Mouse (Mus musculus) limb, embryonic 12.5 days (tissue): ENCODE results near the gene Sema6d. TPM values are rescaled to one million over a fixed set of nuclear protein-coding genes. Genes with fewer than 3 reads are reported as not detected.

Source experiments
- ATAC-seq: fragments of 200-750 bp; cut with Nextera tagmentation; 2 replicates; pipeline ENCODE4 v1.8.0; 2017; ENCODE audit warnings: low read depth, moderate TSS enrichment; ENCODE audit not compliant: insufficient number of reproducible peaks, insufficient read depth, low FRiP score, low TSS enrichment
- H3K27ac ChIP-seq: fragments of 300-500 bp; sonication (generic); 2 replicates; pipeline ENCODE4 v1.5.1; 2016; ENCODE audit warnings: mild to moderate bottlenecking, moderate library complexity
- H3K27me3 ChIP-seq: fragments of 300-500 bp; sonication (generic); 2 replicates; pipeline ENCODE4 v1.6.1; 2016; ENCODE audit warnings: mild to moderate bottlenecking, moderate library complexity
- H3K36me3 ChIP-seq: fragments of 300-500 bp; sonication (generic); 2 replicates; pipeline ENCODE4 v1.6.1; 2016; ENCODE audit warnings: mild to moderate bottlenecking, moderate library complexity
- H3K4me1 ChIP-seq: fragments of 300-500 bp; sonication (generic); replicated peaks from 2 replicates; pipeline ENCODE4 v1.6.1; 2016
- H3K4me2 ChIP-seq: fragments of 300-500 bp; sonication (generic); 2 replicates; pipeline ENCODE4 v1.6.1; 2016; ENCODE audit warnings: mild to moderate bottlenecking, moderate library complexity
- H3K4me3 ChIP-seq: fragments of 300-500 bp; sonication (generic); replicated peaks from 2 replicates; pipeline ENCODE4 v1.5.1; 2016; ENCODE audit warnings: mild to moderate bottlenecking
- H3K9ac ChIP-seq: fragments of 300-500 bp; sonication (generic); replicated peaks from 2 replicates; pipeline ENCODE4 v1.6.1; 2016; ENCODE audit warnings: mild to moderate bottlenecking, moderate library complexity
- H3K9me3 ChIP-seq: fragments of 300-500 bp; sonication (generic); 2 replicates; pipeline ENCODE4 v1.6.1; 2016; ENCODE audit warnings: mild to moderate bottlenecking, moderate library complexity
- WGBS: fragments of 180-500 bp; shearing (Covaris S2); methylation state at CpG from one replicate; pipeline ENCODE4 v1.1.7; 2016; 5-methylcytosine and 5-hydroxymethylcytosine counted together
- polyA plus RNA-seq: library from polyadenylated mRNA; unstranded; fragments of >200 nt; fragmentation: Nextera tagmentation; extraction: Ambion mirVana; gene quantifications from 2 replicates; pipeline ENCODE4 v1.2.1, GENCODE M21; 2016

Gene Sema6d
- polyA plus RNA-seq, 1 experiment from 2014 or later = 6.7 TPM

DNA sequence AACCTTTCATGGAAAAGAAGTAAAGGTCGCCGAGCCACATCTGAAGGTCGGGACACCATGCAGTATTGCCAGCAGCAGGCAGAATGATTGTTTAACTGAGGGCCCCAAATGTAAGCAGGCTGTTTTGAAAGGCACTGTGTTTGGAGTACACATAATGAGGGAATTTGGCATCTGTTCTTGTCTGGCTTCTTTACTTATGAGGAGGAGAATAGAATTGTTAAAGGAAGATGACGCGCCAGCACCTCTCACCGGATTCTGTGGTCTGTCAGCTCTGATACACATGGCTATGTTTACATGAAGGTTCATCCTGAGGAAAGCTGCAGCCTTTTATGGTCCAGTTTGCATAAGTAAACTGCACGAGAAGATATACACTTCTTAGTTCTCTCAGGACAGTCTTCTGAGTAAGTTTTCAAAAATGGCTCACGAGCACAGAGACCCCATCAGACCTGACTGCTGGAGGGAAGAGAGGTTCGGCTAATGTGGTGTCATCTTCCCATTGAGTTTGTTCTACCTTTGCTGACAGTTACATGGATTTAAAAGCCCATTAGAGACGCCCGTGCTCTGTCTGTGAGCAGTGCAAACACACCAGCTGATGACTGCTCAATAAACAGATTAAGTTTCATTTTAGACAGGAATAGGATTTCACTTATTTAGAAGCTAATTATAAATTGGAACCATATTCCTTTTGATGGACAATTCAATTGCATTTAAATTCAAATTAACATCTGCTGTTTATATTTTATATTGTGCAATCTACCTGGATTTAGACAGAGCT, 28.9 kb downstream of the Sema6d start:
- no peaks in the 10 kb centered on the region for H3K36me3 ChIP-seq
- H3K9ac ChIP-seq = no peak overlapping the region
- no peak overlapping the region for H3K4me3 ChIP-seq
- no peaks in the 10 kb centered on the region for H3K27me3 ChIP-seq
- H3K27ac ChIP-seq = no peak overlapping the region
- H3K9me3 ChIP-seq = no peaks in the 10 kb centered on the region
- no peak for ATAC-seq
- no peaks in the 10 kb centered on the region for H3K4me1 ChIP-seq
- WGBS = 70% methylated on average over 11 of the region's 11 CpGs
- no peak overlapping the region for H3K4me2 ChIP-seq

DNA sequence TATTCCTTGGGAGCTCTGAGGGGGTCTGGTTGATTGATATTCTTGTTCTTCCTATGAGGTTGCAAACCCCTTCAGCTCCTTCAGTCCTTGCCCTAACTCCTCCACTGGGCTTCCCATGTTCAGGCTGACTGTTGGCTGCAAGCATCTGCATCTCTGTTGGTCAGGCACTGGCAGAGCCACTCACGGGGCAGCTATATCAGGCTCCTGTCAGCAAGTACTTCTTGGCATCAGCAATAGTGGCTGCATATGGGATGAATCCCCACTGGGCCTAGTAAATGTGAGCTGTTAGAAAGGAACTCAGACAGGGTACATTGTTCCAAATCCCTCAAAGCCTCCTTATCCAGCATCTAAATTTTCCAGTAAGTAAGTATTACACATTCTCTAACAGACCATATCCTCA, 30.6 kb downstream of the Sema6d start:
- no peak overlapping the region for H3K4me3 ChIP-seq
- H3K9me3 ChIP-seq = no peaks in the 10 kb centered on the region
- H3K27ac ChIP-seq = no peak overlapping the region
- H3K27me3 ChIP-seq = no peaks in the 10 kb centered on the region
- no peaks in the 10 kb centered on the region for H3K36me3 ChIP-seq
- ATAC-seq = no peak
- H3K4me2 ChIP-seq = no peak overlapping the region
- no peaks in the 10 kb centered on the region for H3K4me1 ChIP-seq
- 86% methylated on average over 1 of the region's 1 CpGs for WGBS
- no peak overlapping the region for H3K9ac ChIP-seq

DNA sequence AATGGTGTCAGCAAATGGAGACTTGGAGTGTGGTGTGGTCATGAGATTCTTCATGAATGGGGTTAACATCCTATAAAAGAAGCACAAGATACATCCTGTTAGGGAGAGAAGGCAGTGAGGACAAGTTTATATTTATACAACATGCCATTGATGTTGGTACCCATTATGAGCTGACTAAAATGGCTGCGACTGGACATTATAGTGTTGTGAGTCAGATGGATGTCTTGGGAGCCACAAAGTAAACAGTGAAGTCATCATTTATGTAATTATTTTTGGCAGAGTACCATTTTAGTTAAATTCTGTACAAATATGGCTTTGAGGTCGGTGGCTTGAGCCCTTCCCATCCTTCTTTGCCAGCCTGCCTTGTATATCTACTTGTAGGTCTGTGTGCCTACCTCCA, 31.8 kb downstream of the Sema6d start:
- H3K4me2 ChIP-seq = no peak overlapping the region
- H3K36me3 ChIP-seq = no peaks in the 10 kb centered on the region
- no peak overlapping the region for H3K27ac ChIP-seq
- no peak for ATAC-seq
- 86% methylated on average over 2 of the region's 2 CpGs for WGBS
- H3K9me3 ChIP-seq = no peaks in the 10 kb centered on the region
- no peak overlapping the region for H3K4me3 ChIP-seq
- H3K27me3 ChIP-seq = no peaks in the 10 kb centered on the region
- no peak overlapping the region for H3K9ac ChIP-seq
- H3K4me1 ChIP-seq = no peaks in the 10 kb centered on the region

DNA sequence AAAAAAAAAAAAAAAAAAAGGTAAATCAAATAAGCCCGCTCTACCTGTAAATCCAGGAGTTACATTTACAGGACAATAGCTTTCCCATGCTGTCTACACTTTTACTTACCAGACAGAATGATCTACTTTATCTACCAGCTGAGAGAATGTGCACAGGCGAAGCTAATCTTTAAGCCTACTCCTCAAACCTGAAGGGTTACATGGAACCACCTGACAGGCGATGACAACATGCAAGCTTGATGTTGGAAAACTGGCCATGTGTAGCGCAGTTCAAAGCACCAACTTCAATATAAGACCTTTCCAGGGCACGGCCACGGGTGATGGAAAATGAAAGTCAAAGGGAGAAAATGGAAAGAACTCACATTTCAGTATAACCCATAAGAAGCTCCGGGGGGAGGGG, 35.7 kb downstream of the Sema6d start:
- Histone ChIP-seq H3K4me1 (no peaks in the 10 kb centered on the region), H3K36me3 (no peaks in the 10 kb centered on the region), H3K9me3 (no peaks in the 10 kb centered on the region), H3K4me2 (no peak overlapping the region), H3K27ac (no peak overlapping the region), H3K9ac (no peak overlapping the region), H3K4me3 (no peak overlapping the region), H3K27me3 (no peaks in the 10 kb centered on the region)
- ATAC-seq = no peak
- 86% methylated on average over 7 of the region's 7 CpGs for WGBS

DNA sequence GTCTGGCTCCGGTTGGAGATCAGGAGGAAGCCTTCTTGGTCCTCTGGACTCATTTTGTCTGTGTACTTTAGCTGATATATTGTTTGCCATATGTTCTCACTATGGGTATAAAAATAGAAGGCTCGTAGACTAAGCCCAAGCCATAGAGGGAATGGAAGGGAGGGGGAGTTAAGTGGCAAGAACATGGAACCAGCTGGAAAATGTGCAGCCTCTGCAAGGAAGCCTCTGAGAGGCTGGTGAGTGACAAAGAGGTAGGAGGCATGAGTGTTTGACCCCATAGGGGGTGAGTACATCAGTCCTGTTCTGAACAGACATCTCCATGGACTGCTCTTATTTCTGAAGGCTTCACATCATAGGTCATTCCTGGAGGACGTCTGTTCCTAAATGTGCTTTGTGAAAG, 37.1 kb downstream of the Sema6d start:
- ATAC-seq = no peak
- H3K4me2 ChIP-seq = no peak overlapping the region
- no peak overlapping the region for H3K27ac ChIP-seq
- no peaks in the 10 kb centered on the region for H3K9me3 ChIP-seq
- H3K36me3 ChIP-seq = no peaks in the 10 kb centered on the region
- H3K4me1 ChIP-seq = no peaks in the 10 kb centered on the region
- no peak overlapping the region for H3K9ac ChIP-seq
- no peak overlapping the region for H3K4me3 ChIP-seq
- no peaks in the 10 kb centered on the region for H3K27me3 ChIP-seq
- WGBS = 60% methylated on average over 3 of the region's 3 CpGs

DNA sequence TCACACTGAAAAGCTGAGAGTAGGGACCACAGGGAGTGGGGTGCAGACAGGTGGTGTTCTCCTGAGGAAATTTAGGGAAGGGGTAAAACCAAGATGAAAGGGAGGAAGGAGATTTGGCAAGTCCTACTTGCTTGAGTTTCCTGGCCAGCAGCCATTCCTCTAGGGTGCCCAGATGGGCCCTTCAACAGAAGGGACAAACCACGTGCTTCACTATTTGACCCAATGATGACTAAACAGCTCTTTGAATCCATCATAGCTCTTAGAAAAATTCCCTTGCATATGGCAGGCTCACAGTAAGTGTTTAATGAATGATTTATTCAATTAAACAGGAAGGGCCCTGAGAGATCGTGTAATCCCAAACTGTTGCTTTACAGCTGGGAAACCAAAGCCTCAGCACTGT, 41.1 kb downstream of the Sema6d start:
- H3K36me3 ChIP-seq = no peaks in the 10 kb centered on the region
- no peaks in the 10 kb centered on the region for H3K27me3 ChIP-seq
- no peaks in the 10 kb centered on the region for H3K4me1 ChIP-seq
- H3K9ac ChIP-seq = no peak overlapping the region
- no peak overlapping the region for H3K27ac ChIP-seq
- H3K4me2 ChIP-seq = no peak overlapping the region
- 81% methylated on average over 2 of the region's 2 CpGs for WGBS
- no peak overlapping the region for H3K4me3 ChIP-seq
- no peak for ATAC-seq
- H3K9me3 ChIP-seq = no peaks in the 10 kb centered on the region

DNA sequence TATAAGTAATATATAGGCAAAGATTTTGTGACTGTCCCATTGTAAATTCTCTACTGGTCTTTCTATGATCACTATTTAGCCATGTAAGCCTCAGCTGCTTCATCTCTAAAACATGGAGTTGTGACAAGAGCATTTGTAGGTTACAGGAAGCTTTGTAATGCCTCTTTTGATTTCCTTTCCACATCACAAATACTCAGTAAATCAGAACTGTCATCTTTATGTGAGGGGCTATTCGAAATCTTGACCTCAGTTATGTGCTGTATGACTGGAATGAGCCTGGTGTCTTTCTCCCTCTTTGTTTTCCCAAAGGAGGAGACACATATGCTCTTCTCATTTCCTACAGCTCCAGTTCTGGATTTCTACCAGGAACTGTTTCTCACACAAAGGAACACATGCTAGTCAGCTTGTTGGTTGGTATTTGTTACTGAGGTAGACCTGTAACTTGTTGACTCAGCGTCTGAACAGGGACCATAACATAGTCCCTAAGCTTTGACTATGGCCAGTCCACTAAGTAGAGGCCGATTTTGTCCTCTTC, 51.8 kb downstream of the Sema6d start:
- no peaks in the 10 kb centered on the region for H3K9me3 ChIP-seq
- H3K36me3 ChIP-seq = no peaks in the 10 kb centered on the region
- no peak overlapping the region for H3K9ac ChIP-seq
- H3K4me1 ChIP-seq = no peaks in the 10 kb centered on the region
- H3K4me2 ChIP-seq = no peak overlapping the region
- no peaks in the 10 kb centered on the region for H3K27me3 ChIP-seq
- H3K4me3 ChIP-seq = no peak overlapping the region
- WGBS = 79% methylated on average over 3 of the region's 3 CpGs
- ATAC-seq = no peak
- H3K27ac ChIP-seq = no peak overlapping the region

DNA sequence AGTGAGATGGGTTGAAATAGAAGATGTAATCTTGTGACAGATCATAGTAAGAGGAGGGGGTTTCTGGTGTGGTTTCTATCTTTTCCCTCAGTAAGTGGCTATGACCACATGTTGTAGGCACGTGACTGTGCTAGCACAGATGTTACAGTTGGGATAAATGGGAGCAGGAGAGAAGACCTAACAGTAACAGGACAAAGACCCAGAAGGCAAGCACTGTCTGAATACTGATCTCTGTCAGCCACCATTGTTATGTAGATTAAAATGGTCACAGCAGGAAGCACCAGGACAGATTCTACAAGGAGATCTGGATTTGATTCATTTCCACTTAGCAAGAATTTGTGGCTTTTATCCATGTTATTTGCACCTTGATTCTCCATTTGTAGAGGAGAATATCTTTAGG, 55.8 kb downstream of the Sema6d start:
- Histone ChIP-seq H3K27ac (no peak overlapping the region), H3K36me3 (no peaks in the 10 kb centered on the region), H3K27me3 (no peaks in the 10 kb centered on the region), H3K4me3 (no peak overlapping the region), H3K4me2 (no peak overlapping the region), H3K4me1 (no peaks in the 10 kb centered on the region), H3K9ac (no peak overlapping the region), H3K9me3 (no peaks in the 10 kb centered on the region)
- 25% methylated on average over 1 of the region's 1 CpGs for WGBS
- ATAC-seq = no peak

DNA sequence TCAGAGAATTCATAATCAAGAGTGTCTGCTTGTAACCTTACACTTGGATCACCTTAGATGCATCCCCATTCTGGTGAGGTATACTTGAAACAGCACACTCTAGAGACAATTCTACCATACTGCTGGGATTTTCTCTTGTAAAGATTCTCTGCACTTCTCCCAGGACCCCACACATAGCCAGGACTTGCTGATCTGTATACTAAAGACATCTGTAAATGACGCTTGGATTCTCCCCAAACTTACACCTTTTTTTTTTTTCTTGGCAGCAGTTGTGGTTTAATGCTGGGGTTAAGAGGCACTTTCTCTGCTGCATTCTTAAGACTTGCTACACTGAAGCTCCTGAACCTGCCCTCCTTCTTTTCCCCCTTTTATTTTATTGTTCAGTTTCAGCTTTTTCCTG, 68.4 kb downstream of the Sema6d start:
- Histone ChIP-seq H3K4me1 (no peaks in the 10 kb centered on the region), H3K27ac (no peak overlapping the region), H3K36me3 (no peaks in the 10 kb centered on the region), H3K4me3 (no peak overlapping the region), H3K9me3 (no peaks in the 10 kb centered on the region), H3K4me2 (no peak overlapping the region), H3K27me3 (no peaks in the 10 kb centered on the region), H3K9ac (no peak overlapping the region)
- ATAC-seq = no peak
- whole genome bisulfite sequencing = 58% methylated on average over 1 of the region's 1 CpGs

DNA sequence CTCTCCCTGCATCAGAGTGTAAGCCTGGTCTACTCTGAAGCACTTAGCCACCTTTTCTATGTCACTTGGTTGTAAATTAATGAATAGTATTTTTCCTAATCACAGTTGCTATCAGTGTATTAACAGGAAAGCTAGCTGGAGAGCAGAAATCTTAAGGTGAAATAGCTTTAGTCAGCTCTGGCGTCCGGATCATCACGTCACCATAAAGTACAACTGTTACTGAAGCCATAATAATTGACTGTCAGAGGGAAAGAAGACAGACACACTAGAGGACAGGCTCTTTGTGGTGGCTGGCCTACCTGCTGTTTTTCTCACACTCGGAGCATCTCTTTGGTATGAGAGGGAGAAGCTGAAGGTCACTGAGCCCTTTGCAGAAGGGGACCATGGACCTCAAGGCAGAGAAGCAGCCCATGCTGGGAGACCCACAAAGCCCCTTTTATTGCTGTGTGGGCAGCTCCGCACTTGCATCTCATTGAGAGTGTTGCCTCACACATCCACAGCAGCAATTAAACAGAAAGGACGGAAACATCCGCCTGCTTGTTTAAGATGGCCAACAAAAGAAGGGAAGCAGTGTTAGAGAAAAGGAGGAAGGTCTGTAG, 72.3 kb downstream of the Sema6d start:
- Histone ChIP-seq H3K4me3 (no peak overlapping the region), H3K9me3 (no peaks in the 10 kb centered on the region), H3K27me3 (no peaks in the 10 kb centered on the region), H3K36me3 (no peaks in the 10 kb centered on the region), H3K4me2 (no peak overlapping the region), H3K4me1 (no peaks in the 10 kb centered on the region), H3K27ac (no peak overlapping the region), H3K9ac (no peak overlapping the region)
- no peak for ATAC-seq
- 51% methylated on average over 7 of the region's 7 CpGs for WGBS

DNA sequence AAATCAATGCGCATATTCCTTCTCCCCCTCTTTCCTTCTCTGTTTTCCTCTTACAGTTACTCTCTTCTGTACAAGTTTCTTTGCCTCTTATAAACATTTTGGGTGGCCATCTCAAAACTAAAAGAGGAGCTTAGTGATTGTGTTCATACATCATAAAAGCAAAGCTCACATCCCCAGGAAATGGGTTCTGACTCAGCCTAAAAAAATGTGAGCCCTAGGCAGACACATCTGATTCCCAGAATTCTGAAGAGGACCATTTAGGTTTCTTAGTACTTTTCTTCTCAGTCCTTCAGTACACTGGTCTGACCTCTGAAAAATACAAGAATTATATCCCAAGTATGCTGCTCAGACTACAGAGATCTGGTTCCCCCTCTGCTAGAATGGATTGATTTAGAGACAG, 78.6 kb downstream of the Sema6d start:
- Histone ChIP-seq H3K9ac (no peak overlapping the region), H3K27me3 (no peaks in the 10 kb centered on the region), H3K27ac (no peak overlapping the region), H3K4me3 (no peak overlapping the region), H3K36me3 (no peaks in the 10 kb centered on the region), H3K4me2 (no peak overlapping the region), H3K4me1 (no peaks in the 10 kb centered on the region), H3K9me3 (no peaks in the 10 kb centered on the region)
- ATAC-seq = no peak
- 100% methylated on average over 1 of the region's 1 CpGs for WGBS

DNA sequence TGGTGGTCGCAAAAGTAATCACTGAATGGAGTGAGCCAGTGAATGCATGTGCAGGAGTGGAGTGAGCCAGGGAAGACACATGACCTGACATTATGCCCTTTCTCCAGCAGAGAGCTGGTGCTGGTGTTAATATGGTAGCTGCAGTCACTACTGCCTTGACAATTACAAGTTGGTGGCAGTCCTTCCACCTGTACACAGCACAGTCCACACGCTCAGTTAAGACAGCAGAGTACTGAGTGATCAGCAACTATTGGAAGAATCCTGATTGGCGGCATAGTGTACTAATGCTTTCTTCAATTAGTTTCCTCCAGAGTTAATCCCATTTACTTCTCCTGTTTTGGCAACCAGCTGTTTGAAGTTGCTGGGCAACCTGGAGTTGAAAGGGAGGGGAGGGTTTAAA, 81.9 kb downstream of the Sema6d start:
- Histone ChIP-seq H3K36me3 (no peaks in the 10 kb centered on the region), H3K27me3 (no peaks in the 10 kb centered on the region), H3K9ac (no peak overlapping the region), H3K9me3 (no peaks in the 10 kb centered on the region), H3K27ac (no peak overlapping the region), H3K4me1 (no peaks in the 10 kb centered on the region), H3K4me2 (no peak overlapping the region), H3K4me3 (no peak overlapping the region)
- no peak for ATAC-seq
- WGBS = 74% methylated on average over 3 of the region's 3 CpGs
